Comparison of ENCODE assay signal across 8 mouse cellular contexts in the genomic region with DNA sequence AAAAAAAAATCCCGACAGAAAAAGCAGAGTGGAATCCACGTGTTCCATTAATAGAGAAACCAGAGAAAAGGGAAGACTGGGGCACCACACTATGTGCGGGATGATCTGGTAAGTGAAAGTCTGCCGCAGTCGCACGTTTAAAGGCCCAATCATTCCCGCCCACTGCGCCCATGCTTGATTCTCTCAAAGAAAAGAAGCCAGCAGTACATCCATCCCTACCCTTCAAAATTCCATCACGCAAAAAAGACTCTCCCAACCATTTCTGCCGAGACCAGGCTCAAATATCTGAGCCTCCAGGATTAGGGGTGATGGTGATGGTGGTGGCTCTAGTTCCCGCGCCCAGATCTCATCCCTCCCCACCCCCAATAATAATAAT. TPM values are rescaled to one million over a fixed set of nuclear protein-coding genes. Genes with fewer than 3 reads are reported as not detected.
A peak's percentile ranks its signal among the peaks of the same experiment; 100 is the strongest.
DNase-seq lines count a peak whose midpoint lies in the region; ATAC-seq and TF ChIP-seq lines count a peak whose summit lies in the region.

No protein-coding gene starts in this region.

- ATAC-seq in G1E (ENCODE audit: extremely low read depth, insufficient number of reproducible peaks, low FRiP score, poor library complexity, severe bottlenecking) = no peak
- no peak for ATAC-seq in embryonic facial prominence, embryonic 14.5 days (ENCODE audit: low read depth)

- no peak overlapping the region for H3K27ac ChIP-seq in kidney, adult 2 months (ENCODE audit: insufficient read depth, low read depth, low read length)
- no peak overlapping the region for H3K27ac ChIP-seq in embryonic facial prominence, embryonic 14.5 days (replicated peaks; ENCODE audit: low read depth, low read length)

- H3K9ac ChIP-seq in embryonic facial prominence, embryonic 14.5 days (ENCODE audit: low read depth, low read length) = peak overlapping the region; percentile 77

- no peaks in the 10 kb centered on the region; the same call in 1 of the 2 replicates for H3K4me1 ChIP-seq in kidney, adult 2 months (ENCODE audit: control insufficient read depth, insufficient read depth, low read length)
- peaks cover 18% of the 10 kb centered on the region for H3K4me1 ChIP-seq in G1E (ENCODE audit: insufficient read depth, low read depth, low read length)
- H3K4me1 ChIP-seq in embryonic facial prominence, embryonic 14.5 days (ENCODE audit: control insufficient read depth, insufficient read depth, low read length) = no peaks in the 10 kb centered on the region

- peak overlapping the region; percentile 57 for H3K4me2 ChIP-seq in embryonic facial prominence, embryonic 14.5 days (ENCODE audit: low read depth, low read length)
- peak overlapping the region; percentile 80 for H3K4me2 ChIP-seq in myocyte (ENCODE audit: low read depth)

- peak overlapping the region; percentile 78 for H3K4me3 ChIP-seq in kidney, adult 2 months (ENCODE audit: insufficient read depth, low read depth, low read length)
- H3K4me3 ChIP-seq in G1E (ENCODE audit: low read depth, low read length) (peak overlapping the region; percentile 77), myocyte (peak overlapping the region; percentile 36)
- H3K4me3 ChIP-seq in embryonic facial prominence, embryonic 14.5 days (ENCODE audit: low read depth, low read length) = peak overlapping the region; percentile 63

- H3K36me3 ChIP-seq in kidney, adult 2 months (ENCODE audit: control insufficient read depth, insufficient read depth, low read length) = no peaks in the 10 kb centered on the region
- H3K36me3 ChIP-seq in G1E (replicated peaks) (peaks cover 2% of the 10 kb centered on the region), myocyte (ENCODE audit: control insufficient read depth, insufficient read depth) (no peaks in the 10 kb centered on the region)
- H3K36me3 ChIP-seq in embryonic facial prominence, embryonic 14.5 days (ENCODE audit: control insufficient read depth, insufficient read depth, low read length) = no peaks in the 10 kb centered on the region

- H3ac ChIP-seq in myocyte (ENCODE audit: control insufficient read depth, insufficient read length) = peak overlapping the region; percentile 79

- peaks cover 46% of the 10 kb centered on the region for H3K79me2 ChIP-seq in myocyte (ENCODE audit: control insufficient read depth, insufficient read depth)

- TF ChIP-seq POLR2A in kidney, adult 2 months (IDR thresholded peaks at IDR 0.05; ENCODE audit: low read depth, low read length) = no peak
- no peak for TF ChIP-seq POLR2A in myocyte (IDR thresholded peaks at IDR 0.05; ENCODE audit: insufficient read length, low read depth)

- no peaks in the 10 kb centered on the region for H3K27me3 ChIP-seq in kidney, adult 2 months (replicated peaks; ENCODE audit: control insufficient read depth, insufficient read depth, low read length)
- H3K27me3 ChIP-seq in G1E (ENCODE audit: insufficient read depth, low read length) (no peaks in the 10 kb centered on the region), myocyte (ENCODE audit: control insufficient read depth, insufficient read depth, insufficient read length) (no peaks in the 10 kb centered on the region)
- no peaks in the 10 kb centered on the region for H3K27me3 ChIP-seq in embryonic facial prominence, embryonic 14.5 days (replicated peaks; ENCODE audit: control insufficient read depth, insufficient read depth, low read length)

- no peak for DNase-seq in kidney, adult 2 months
- DNase-seq in kidney, adult 8-10 months = no peak
- no peak for DNase-seq in G1E (ENCODE audit: low spot score)
- DNase-seq in embryonic facial prominence, embryonic 14.5 days (ENCODE audit: low spot score) = peak; percentile 9
- peak; percentile 2 for DNase-seq in kidney, postnatal 14 days
- DNase-seq in natural killer cell, adult 2 months (ENCODE audit: low spot score in 2 of 2) = no peak
- DNase-seq in thymus, postnatal 25 days = no peak

- TF ChIP-seq CTCF in kidney, adult 2 months (conservative IDR thresholded peaks at IDR 0.05; ENCODE audit: insufficient read depth, insufficient read length, low read depth, low read length) = no peak
- no peak for TF ChIP-seq CTCF in G1E (IDR thresholded peaks at IDR 0.05; ENCODE audit: low read depth, low read length)

- no peaks in the 10 kb centered on the region for H3K9me3 ChIP-seq in G1E (replicated peaks)
- no peaks in the 10 kb centered on the region for H3K9me3 ChIP-seq in embryonic facial prominence, embryonic 14.5 days (ENCODE audit: control insufficient read depth, low read length)

- 4% methylated on average over 12 of the region's 12 CpGs for WGBS in kidney, adult 2 months
- whole genome bisulfite sequencing in embryonic facial prominence, embryonic 14.5 days = 18% methylated on average over 12 of the region's 12 CpGs

TF ChIP-seq in myocyte, 11 proteins besides CTCF, POLR2A, EP300 and RAD21:
- TF ChIP-seq SRF (IDR thresholded peaks at IDR 0.05; ENCODE audit: control insufficient read depth, insufficient read length, low read depth) = no peak
- TF ChIP-seq TCF12 (IDR thresholded peaks at IDR 0.05; ENCODE audit: insufficient read depth, poor library complexity, severe bottlenecking) = no peak
- TF ChIP-seq TCF3 (IDR thresholded peaks at IDR 0.05; ENCODE audit: insufficient read length, low read depth) = no peak

RNA-seq across cellular contexts. Expression of gene Sms, which starts 1.3 kb away (rescaled TPM):
- 23.3 and 26.0 TPM in 2 replicates for polyA plus RNA-seq in kidney, adult 2 months (2012; rRNA removed)
- total RNA-seq in G1E (2014; fragmentation: Nextera tagmentation) (79.9 and 80.6 TPM in 2 replicates), G1E (2017) (76.3 and 80.2 TPM in 2 replicates)
- polyA plus RNA-seq in G1E (2012) (35.5 and 37.0 TPM in 2 replicates), myocyte (2012; fragmentation: generic; extraction: Trizol) (36.0 TPM)
- 56.2 and 67.2 TPM in 2 replicates for polyA plus RNA-seq in embryonic facial prominence, embryonic 14.5 days (2014; fragmentation: Nextera tagmentation; extraction: Ambion mirVana)

Comparison
In these comparisons a context has a peak if more than half of its experiments do, and no peak if none do; other contexts are left out.
1. DNase-seq: peak in embryonic facial prominence, embryonic 14.5 days (single experiment) and kidney, postnatal 14 days (single experiment); none in kidney, adult 2 months (single experiment), kidney, adult 8-10 months (0 of 2), G1E (single experiment), natural killer cell, adult 2 months (0 of 2) and thymus, postnatal 25 days (single experiment).
2. Peak in every context shown above with its lines, with median percentiles within 50 percentile points of each other: H3K4me3 ChIP-seq.